11 mouse cellular contexts compared by ENCODE assay signal in genomic region chr14:54786489-54786888, GRCm38 (mm10). TPM values are rescaled to one million over a fixed set of nuclear protein-coding genes. Genes with fewer than 3 reads are reported as not detected.
DNase-seq lines count a peak whose midpoint lies in the region; ATAC-seq and TF ChIP-seq lines count a peak whose summit lies in the region.
"Had no signal": no experiment of that assay in that cellular context is flagged by ENCODE, and none has a peak within 500 bp of the region (broad histone marks: within the 10 kb centered on the region; RNA-seq: fewer than 3 reads in every experiment).

No protein-coding gene starts in this region.

- peak overlapping the region; percentile 18; the same call in 1 of the 2 replicates for H3K27ac ChIP-seq in kidney, adult 2 months (ENCODE audit: insufficient read depth, low read depth, low read length)
- no peak overlapping the region for H3K27ac ChIP-seq in kidney, embryonic 15.5 days
- H3K27ac ChIP-seq in heart, embryonic 15.5 days = peak overlapping the region; percentile 75
- H3K27ac ChIP-seq: limb, embryonic 12.5 days had no signal

- H3K27me3 ChIP-seq in kidney, adult 2 months (replicated peaks; ENCODE audit: control insufficient read depth, insufficient read depth, low read length) = no peaks in the 10 kb centered on the region
- H3K27me3 ChIP-seq in kidney, embryonic 15.5 days = peaks cover 7% of the 10 kb centered on the region
- H3K27me3 ChIP-seq in heart, embryonic 15.5 days = no peaks in the 10 kb centered on the region

- H3K9ac ChIP-seq in kidney, embryonic 15.5 days = no peak overlapping the region
- no peak overlapping the region for H3K9ac ChIP-seq in heart, embryonic 15.5 days
- H3K9ac ChIP-seq: limb, embryonic 12.5 days had no signal

- H3K9me3 ChIP-seq in kidney, embryonic 15.5 days (replicated peaks) = no peaks in the 10 kb centered on the region
- no peaks in the 10 kb centered on the region for H3K9me3 ChIP-seq in heart, embryonic 15.5 days (replicated peaks)
- H3K9me3 ChIP-seq: limb, embryonic 12.5 days had no signal

- no peak for TF ChIP-seq CTCF in kidney, adult 2 months (conservative IDR thresholded peaks at IDR 0.05; ENCODE audit: insufficient read depth, insufficient read length, low read depth, low read length)

- ATAC-seq in kidney, embryonic 15.5 days (replicated peaks; ENCODE audit: low FRiP score) = no peak
- peak; percentile 71; the same call in 1 of the 2 replicates for ATAC-seq in heart, embryonic 15.5 days (replicated peaks; ENCODE audit: insufficient number of reproducible peaks, insufficient read depth, low FRiP score, low read depth)
- no peak for ATAC-seq in frontal cortex, adult (ENCODE audit: low TSS enrichment)

- 23% methylated on average over 10 of the region's 10 CpGs for WGBS in kidney, adult 2 months
- WGBS in kidney, embryonic 15.5 days = 52% methylated on average over 10 of the region's 10 CpGs
- WGBS in heart, embryonic 15.5 days = 19% methylated on average over 10 of the region's 10 CpGs

- peaks cover 4% of the 10 kb centered on the region; the same call in 1 of the 2 replicates for H3K4me1 ChIP-seq in kidney, adult 2 months (ENCODE audit: control insufficient read depth, insufficient read depth, low read length)
- peaks cover 12% of the 10 kb centered on the region for H3K4me1 ChIP-seq in kidney, embryonic 15.5 days
- peaks cover 8% of the 10 kb centered on the region for H3K4me1 ChIP-seq in heart, embryonic 15.5 days (replicated peaks)
- H3K4me1 ChIP-seq: limb, embryonic 12.5 days had no signal

- H3K36me3 ChIP-seq in kidney, adult 2 months (ENCODE audit: control insufficient read depth, insufficient read depth, low read length) = no peaks in the 10 kb centered on the region
- no peaks in the 10 kb centered on the region for H3K36me3 ChIP-seq in kidney, embryonic 15.5 days
- H3K36me3 ChIP-seq in heart, embryonic 15.5 days = no peaks in the 10 kb centered on the region
- H3K36me3 ChIP-seq: limb, embryonic 12.5 days had no signal

- no peak for TF ChIP-seq POLR2A in kidney, adult 2 months (IDR thresholded peaks at IDR 0.05; ENCODE audit: low read depth, low read length)

- no peak overlapping the region for H3K4me2 ChIP-seq in kidney, embryonic 15.5 days
- peak overlapping the region; percentile 25 for H3K4me2 ChIP-seq in heart, embryonic 15.5 days
- H3K4me2 ChIP-seq: limb, embryonic 12.5 days had no signal

- DNase-seq in kidney, adult 2 months = peak; percentile 73
- peak; percentile 31 for DNase-seq in adrenal gland, adult 8-10 months
- peak; percentile 42 for DNase-seq in retina, embryonic 14.5 days (ENCODE audit: low spot score)
- no peak for DNase-seq in thymus, postnatal 4 days
- DNase-seq in left cerebral cortex, postnatal 25 days (ENCODE audit: low spot score in 2 of 2) = no peak

- no peak overlapping the region for H3K4me3 ChIP-seq in kidney, adult 2 months (ENCODE audit: insufficient read depth, low read depth, low read length)
- no peak overlapping the region for H3K4me3 ChIP-seq in kidney, embryonic 15.5 days (replicated peaks)
- no peak overlapping the region for H3K4me3 ChIP-seq in heart, embryonic 15.5 days
- H3K4me3 ChIP-seq: limb, embryonic 12.5 days; myocyte had no signal

- intact Hi-C loops in left cerebral cortex, postnatal 25 days (cut with DNase I) = loop anchor here (1.0 kb wide), 1 partner anchor 72 kb away; no protein-coding TSS in a partner anchor

RNA-seq across cellular contexts. Expression of gene Slc7a8, which starts 4.7 kb away (rescaled TPM):
- 333 and 352 TPM in 2 replicates for polyA plus RNA-seq in kidney, adult 2 months (2012; rRNA removed)
- polyA plus RNA-seq in kidney, embryonic 15.5 days (2015; fragmentation: Nextera tagmentation; extraction: Ambion mirVana) = 12.8 and 14.2 TPM in 2 replicates
- total RNA-seq in adrenal gland, adult 8-10 months (2022) = 10 to 100 TPM; 26.6 to 51.8 (median 40.3) TPM
- polyA plus RNA-seq in heart, embryonic 15.5 days (2015; fragmentation: Nextera tagmentation; extraction: Ambion mirVana) = 2.8 and 4.4 TPM in 2 replicates
- 10 to 100 TPM; 53.9 to 60.2 TPM for total RNA-seq in left cerebral cortex, postnatal 25 days (2021)
- polyA plus RNA-seq: myocyte had no signal

RNA-seq across cellular contexts. Expression of gene Rnf212b, which starts 27.5 kb away (rescaled TPM):
- polyA plus RNA-seq in kidney, adult 2 months (2012; rRNA removed) = 7.4 and 7.6 TPM in 2 replicates
- not detected in 2 replicates for polyA plus RNA-seq in kidney, embryonic 15.5 days (2015; fragmentation: Nextera tagmentation; extraction: Ambion mirVana)
- 1 to 10 TPM in 2 of 4 experiments, under 1 TPM in 2; 0.77 to 1.7 (median 1.2) TPM for total RNA-seq in adrenal gland, adult 8-10 months (2022)
- polyA plus RNA-seq in heart, embryonic 15.5 days (2015; fragmentation: Nextera tagmentation; extraction: Ambion mirVana) = not detected in 2 replicates
- not detected for total RNA-seq in left cerebral cortex, postnatal 25 days (2021)
- polyA plus RNA-seq: gonadal fat pad, adult 2 months; limb, embryonic 12.5 days; myocyte had no signal

Comparison
In these comparisons a context has a peak if more than half of its experiments do, and no peak if none do; other contexts are left out.
1. RNA of gene Slc7a8, which starts 4.7 kb away (polyA plus RNA-seq): 333 to 352 TPM in kidney, adult 2 months; 12.8 to 14.2 TPM in kidney, embryonic 15.5 days and 2.8 to 4.4 TPM in heart, embryonic 15.5 days; every median in the first group is over 10 times any median in the second.
2. DNase-seq: peak in kidney, adult 2 months (single experiment), adrenal gland, adult 8-10 months (single experiment) and retina, embryonic 14.5 days (single experiment); none in thymus, postnatal 4 days (single experiment) and left cerebral cortex, postnatal 25 days (0 of 2).